Mouse (Mus musculus): ENCODE data around the gene Cmss1.

Gene Cmss1

DNA sequence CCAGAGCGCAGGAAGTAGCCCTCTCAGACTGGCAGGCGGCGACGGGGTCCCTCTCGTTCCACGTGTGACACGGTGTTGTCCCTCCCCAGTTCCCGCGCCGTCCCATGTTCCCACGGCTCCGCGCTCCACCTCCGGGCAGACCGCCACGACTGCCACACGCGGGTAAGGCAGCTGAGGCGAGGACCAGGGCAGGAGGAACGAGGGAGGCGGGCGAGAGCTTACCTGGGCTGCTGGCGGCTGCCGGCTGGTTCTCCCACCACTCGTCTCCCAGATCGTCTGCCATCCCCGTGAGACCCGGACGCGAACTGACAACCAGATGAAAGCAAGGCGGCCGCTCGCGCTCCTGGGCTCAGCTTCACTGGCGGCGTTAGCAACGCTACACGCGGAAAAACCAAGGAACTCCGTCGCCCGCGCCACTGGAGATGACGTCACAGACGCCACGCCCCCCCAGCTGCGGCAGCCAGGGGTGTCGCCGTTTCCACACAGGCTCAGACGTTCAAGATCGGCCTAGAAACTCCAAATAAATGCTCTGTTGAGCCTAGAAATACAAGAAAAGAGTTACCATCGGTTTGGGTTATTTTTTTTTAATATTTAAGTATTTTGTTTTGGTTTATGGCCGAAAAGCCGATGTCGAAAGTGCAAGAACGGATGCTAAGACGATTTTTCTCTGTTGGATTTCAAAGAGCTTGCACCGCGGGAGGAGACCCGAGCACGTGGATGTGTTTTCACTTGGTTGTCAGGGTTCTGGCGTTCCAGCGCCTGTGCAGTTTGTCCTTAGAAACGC is at the start of gene Cmss1:
TSS of gene Cmss1 (minus strand) at position 421 of the 784 bp plus-strand sequence.
- peak; percentile 94 for DNase-seq (ENCODE audit: low spot score)

DNA sequence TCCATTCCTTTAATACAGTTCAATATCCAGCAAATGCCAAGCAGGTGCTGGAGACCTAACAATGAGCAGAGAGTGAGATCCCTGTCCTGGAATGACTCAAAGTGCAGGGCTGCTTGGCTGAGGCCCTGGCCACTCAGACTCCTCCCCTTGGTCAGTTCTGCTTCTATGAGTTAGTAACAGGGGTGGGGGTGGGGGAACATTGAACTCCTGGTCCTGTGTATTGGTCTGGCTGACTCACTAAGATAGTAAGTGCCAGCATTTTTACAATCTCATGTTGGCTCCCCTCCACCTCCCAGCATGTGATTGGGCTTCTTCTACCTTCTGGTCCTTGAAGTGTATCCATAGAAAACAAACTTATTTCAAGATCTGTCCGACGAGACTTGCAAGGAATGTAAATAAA is 43.2 kb upstream of the Cmss1 start:
- DNase-seq (ENCODE audit: low spot score), result no peak

DNA sequence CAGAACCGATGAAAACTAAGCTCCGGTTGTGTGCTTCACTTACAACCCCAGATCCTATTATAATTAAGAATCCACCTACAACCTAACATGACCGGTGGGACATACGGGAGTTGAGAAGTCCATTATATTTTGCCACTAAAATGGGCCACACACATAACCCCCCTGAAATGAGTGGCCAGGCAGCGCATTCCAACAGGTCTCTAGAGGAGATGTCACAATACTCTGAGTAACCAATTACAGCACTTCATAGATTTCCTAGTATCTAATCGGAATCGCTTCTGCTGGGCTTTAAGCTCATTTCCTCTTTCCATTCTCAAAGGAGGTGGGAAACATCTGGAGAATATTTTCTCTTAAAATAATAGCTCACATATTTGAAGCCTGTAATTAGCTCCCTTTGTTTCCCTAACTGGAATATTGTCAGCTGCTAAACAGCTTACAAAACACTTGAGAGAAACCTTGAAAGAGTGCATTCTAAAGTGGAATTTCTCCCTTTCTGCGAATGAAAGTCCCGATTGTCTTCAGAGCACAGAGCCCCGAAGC is 34.8 kb upstream of the Cmss1 start:
- DNase-seq (ENCODE audit: low spot score), result no peak

DNA sequence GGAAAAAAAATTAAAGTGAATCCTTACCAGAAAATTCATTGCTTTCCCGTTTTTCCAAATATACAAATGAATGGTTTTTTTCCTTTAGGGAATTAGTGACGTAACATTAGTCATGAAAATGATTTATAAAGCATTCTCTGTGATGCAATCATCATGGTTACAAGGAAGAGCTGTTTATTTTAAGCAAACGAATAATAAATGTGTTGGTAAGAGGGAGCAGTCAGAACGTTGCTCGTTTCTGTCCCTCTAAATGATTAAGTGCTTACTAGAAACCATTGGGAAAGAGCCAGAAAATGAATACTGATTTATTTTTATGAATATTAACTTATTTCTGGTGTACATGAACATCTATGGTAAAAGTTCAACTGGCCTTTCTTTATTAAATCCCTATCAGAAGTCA is 28.1 kb upstream of the Cmss1 start:
- no peak for DNase-seq (ENCODE audit: low spot score)

DNA sequence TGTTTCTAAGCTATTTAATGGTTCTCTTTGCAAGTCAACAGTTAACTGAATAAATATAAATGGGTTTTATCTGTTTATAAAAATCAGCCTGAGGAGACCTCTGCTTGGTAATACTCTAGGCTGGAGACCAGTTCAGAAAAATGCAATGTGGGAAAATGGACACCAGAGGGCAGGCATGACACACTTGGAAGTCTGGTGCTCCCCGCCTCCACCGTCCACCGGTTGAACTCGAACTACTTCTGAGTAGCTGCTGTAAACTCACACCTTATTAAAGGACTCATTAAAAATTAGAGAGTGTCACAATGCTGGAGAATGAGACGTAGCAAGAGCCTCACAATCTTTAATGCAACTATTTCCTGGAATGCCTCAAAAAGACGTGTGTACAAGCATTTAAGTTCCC is 27.5 kb upstream of the Cmss1 start:
- DNase-seq (ENCODE audit: low spot score), result peak; percentile 88

DNA sequence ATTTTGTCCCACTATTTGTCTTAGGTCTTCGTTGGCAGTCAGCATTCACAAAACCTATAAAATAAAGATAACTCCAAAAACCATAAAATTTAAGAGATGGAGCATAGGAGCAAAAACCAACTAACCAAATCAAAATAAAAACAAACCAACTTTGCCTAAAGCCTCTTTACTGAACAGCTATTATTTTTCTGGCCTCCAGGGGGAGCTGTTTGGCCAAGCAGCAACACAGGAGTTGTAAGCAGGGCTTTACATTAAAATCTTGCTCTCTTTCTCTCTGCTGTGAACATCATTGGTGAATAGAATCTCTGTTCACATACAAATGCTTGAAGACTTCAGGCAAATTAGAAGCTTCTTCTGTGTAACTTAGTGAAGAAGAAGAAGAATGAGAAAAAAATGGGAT is 5.1 kb upstream of the Cmss1 start:
- DNase-seq (ENCODE audit: low spot score), result peak; percentile 48

DNA sequence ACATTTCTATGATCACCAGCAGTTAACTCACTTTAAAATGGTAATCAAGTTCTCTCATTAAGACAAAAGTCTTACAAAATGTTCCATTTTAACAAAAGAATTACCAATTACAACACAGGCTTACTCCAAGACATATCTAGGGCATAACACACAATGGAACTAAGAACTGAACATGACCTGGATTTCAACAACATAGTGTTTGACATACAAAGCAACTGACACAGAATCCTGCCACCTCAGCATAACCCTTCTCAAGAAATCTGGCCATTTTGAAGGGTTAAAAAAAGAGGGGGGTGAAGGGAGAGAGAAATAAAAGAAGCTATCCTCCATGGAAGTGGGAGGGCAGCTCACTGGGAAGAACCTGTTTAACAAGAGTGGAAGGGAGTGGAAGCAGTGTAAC is 5.6 kb downstream of the Cmss1 start:
- DNase-seq (ENCODE audit: low spot score), result no peak

DNA sequence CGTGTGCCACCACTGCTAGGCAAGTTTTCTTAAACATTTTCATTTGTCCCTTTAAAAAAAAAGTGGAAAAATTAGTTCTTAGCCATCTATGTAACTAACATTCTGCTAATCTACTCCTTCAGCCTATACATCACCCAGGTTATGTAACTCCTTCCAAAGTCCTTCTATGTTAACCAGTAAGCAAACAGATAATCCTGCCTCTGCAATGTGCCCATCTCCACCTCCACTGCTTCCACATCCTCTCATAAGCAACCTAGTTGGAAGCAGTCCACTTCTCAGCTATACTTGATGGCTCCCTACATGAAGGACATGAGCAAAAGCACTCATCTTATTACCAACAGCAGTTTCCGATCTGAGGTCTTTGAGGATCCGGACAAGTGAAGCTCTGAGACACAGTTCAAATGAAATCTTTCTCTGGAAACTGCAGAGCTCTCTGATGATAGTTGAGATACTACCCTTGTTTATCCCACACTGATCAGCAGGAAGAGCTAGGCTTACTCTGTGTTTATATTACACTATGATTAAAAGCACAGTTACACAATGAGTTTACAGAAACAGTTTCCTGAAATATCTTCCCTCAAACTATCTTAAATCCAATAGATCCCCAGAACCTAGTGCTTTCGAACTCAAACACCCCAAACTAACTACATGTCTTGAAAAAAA is 9.2 kb downstream of the Cmss1 start:
- DNase-seq (ENCODE audit: low spot score), result no peak

DNA sequence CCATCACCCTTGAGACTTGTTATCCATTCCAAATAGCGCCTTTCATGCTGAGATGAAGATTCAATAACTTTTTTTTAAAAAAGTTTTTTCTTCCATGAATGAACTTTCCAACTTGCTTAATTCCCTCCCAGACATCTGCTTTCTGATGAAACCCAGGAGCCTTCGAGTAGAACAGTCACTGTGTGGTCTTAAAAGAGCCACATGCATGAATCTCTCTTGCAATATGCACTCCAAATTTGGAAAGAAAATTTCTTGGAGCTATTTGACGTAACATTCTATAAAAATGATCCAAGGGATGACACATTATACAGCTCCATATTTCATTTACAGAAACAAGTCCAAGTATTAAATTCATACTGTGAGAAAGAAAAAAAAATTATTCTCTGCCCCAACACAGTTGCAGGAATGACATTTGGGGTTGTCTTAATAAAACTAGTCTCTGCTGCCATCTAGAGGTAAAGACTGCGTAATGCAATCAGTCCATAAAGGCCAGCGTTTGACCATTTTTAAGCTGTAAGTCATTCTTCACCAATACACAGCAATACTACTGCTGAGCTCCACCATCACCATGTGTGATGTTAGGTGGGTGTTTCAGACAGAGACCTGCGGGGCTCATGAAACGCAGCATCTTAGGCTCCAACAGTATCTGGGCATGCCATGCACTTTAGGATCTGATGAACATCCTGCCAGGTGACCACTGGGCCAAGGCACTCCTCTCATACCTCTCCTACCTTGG is 13.1 kb downstream of the Cmss1 start:
- DNase-seq (ENCODE audit: low spot score), result peak; percentile 73

DNA sequence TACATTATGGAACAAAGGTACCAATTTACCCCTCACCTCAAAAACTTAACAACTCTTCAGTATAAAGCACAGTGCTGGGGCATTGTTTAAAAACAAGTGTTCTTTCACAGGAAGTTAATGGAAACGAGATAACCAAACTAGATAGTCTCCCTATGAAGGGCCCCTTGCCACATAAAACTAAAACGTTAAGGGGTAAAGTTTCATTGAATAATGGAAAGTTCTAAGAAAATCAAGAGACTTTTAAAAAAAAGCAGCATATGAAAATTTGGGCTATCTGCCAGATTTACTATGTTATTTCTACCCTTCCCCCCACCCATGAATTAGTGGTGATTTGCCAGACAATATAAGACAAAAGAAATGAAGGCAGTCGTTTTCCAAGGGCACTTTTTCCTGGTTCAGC is 21.5 kb downstream of the Cmss1 start:
- DNase-seq (ENCODE audit: low spot score), result no peak

DNA sequence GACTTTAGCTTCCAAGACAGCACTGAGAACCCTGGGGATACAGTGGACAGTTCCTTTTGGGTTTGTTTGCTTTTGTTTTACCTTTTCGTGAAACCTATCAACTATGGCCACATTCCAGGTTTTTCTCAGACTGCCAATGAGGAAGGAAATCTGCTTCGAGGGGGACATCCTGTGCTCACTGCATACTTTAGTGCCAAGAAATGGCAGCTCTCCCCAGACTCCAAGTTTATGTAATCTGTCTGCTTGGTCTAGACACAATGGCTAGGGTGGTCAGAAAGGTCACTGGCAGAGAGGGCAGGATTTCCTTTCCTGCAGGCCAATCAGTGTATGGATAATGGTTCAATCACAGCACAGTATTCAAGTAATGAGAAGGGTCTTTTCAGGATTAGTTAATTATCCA is 24.7 kb downstream of the Cmss1 start:
- DNase-seq (ENCODE audit: low spot score), result peak; percentile 7

DNA sequence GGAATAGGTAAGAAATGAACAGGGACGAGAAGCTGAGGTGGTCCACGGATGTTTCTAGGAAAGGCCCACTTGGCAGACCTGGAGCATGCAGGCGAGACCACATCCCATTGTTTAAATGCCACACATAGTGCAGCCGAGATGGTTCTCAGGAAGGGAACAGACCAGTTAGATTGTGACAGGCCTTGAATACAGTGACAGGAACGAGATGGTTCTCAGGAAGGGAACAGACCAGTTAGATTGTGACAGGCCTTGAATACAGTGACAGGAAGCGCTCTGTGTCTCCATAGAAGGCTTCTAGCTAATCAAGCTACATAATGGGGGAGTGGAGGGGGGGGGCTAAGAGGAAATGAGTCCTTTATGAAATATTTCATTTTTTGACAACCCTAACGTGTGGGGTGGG is 26.6 kb downstream of the Cmss1 start:
- DNase-seq (ENCODE audit: low spot score), result no peak

DNA sequence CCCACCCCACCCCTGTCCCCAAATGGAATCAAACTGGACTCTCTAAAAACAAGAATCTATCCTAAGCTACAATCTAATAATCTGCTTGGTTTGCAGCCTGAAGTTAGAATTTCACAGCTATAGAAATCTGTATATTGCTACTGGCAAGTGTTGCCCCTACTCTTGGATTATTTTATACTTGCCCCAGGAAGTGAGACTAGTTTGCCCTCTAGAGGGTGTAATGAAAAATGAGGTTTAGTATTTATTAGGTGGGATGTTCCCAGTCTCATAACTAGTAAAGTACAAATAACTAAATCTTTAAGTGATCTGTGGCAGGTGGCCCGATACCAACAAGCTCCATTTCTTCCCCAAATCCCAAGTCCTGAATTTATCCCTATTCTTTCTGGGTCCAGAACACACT is 29.1 kb downstream of the Cmss1 start:
- no peak for DNase-seq (ENCODE audit: low spot score)

DNA sequence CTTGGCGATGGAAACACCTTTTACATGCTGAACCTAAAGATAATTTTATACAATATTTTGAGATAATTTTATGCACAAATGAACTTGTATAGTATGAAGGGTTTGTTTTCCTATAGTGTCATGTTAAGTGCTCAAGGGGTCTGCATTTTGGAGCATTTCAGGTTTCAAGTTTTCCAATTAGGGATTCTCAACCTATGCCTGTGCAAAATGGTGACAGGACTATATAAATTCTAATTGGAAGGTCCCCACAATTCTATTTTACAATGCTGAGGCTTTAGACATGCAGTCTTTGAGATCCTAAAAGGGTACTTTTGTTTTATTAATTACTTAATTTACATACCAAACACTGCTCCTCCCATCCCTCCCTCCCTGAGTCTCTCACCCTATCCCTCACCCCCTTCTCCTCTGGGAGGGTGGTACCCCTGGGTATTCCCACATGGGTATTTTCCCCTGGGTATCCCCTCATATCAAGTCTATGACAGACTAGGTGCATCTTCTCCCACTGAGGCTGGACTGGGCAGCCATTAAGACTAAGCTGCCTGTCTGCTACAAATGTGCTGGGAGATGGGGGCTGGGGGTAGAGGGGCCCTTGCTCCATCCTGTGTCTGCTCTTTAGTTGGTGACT is 30.8 kb downstream of the Cmss1 start:
- DNase-seq (ENCODE audit: low spot score), result no peak

DNA sequence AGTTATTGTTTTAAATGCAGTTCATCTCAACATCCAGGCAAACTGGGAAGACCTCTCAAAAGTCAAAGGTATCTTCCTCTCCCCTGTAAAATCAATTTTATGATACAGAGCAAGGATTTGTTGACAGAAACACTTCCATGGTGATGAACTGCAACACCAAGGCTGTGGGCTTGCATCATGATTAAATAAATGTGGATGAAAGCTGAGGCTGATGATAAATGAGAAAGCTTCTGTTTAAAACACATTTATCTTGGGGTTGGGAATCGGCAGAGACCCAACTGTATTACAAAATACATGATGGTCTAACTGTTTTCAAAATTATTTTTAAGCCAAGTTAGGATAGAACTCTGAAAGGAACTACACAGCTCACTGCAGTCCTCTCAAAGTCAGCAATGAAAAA is 32.8 kb downstream of the Cmss1 start:
- no peak for DNase-seq (ENCODE audit: low spot score)

DNA sequence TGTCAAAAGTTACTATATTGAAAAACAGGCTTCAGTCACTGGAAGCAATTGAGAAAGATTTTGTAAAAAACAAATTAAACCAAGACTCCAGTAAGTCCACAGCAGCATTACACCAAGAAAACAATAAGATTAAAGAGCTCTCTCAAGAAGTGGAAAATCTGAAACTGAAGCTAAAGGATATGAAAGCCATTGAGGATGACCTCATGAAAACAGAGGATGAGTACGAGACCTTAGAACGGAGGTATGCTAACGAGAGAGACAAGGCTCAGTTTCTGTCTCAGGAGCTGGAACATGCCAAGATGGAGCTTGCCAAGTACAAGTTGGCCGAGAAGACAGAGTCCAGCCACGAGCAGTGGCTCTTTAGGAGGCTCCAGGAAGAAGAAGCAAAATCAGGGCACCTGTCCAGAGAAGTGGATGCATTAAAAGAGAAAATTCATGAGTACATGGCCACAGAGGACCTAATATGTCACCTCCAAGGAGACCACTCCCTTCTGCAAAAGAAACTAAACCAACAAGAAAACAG is 35.8 kb downstream of the Cmss1 start:
- no peak for DNase-seq (ENCODE audit: low spot score)

DNA sequence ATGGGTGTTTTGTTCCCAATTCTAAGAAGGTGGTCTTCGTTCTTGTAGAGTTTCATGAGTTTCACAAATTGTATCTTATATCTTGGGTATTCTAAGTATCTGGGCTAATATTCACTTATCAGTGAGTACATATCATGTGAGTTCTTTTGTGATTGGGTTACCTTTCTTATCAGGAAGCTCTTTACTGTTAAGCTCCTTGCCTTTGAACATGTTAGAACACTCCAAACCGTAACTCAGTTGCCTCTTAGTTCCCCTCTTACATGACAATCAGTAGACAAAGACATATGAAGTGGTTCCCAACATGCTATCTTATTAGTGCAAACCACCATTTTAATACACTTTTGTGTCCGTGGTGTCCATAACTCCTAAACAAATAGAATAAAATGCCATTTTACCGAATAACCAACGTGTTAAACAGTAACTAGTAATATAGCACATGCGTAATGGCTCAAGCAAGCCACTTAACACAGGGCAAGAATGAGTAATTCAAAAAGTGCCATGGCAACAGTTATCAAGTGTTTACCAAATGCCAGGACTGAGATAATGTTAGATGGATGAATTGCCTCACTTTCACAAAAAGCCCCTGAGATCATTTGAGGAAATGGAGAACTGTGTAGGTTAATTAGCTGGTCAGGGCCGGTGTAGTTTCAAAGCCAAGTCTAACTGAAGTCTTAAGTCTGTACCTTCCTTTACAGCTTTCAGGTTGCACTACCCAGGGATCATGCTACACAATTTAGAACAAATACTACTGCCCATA is 37.8 kb downstream of the Cmss1 start:
- no peak for DNase-seq (ENCODE audit: low spot score)

DNA sequence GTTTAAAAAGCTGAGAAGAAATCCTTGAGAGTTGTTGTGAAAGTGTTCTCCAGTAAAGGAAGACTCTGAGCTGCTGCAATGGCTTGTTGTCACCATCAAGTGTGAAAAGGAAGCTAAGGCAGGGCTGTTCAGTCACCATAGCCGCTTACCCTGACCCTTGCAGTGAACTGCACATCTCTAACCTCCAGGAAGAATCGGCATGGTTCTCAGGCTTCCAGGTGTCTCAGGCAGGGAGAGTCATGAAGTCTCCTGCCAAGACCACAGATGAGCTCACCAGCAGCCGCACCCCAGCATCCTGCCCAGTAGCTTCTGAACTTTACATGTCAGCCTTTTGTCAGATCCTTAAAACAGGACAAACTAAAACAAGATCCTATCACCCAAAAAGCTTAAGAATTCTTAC is 40.4 kb downstream of the Cmss1 start:
- no peak for DNase-seq (ENCODE audit: low spot score)

DNA sequence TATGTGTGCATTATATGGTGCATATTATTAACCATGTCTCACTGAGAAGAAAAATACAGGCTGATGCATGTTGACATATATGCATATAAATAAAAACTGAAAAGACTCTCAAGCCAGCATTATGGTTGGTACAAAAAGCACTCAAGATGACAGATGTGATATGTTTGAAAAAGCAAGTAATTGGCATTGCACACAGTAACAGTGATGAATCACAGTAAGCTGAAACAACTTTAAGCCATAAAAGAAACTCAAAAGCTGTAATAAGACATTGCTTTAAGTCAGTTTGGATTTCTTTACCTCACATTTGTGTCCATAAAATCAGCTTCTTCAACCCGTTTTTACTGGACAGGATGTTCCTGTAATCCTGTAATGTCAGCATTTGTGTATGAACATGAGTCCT is 41.9 kb downstream of the Cmss1 start:
- DNase-seq (ENCODE audit: low spot score), result no peak

DNA sequence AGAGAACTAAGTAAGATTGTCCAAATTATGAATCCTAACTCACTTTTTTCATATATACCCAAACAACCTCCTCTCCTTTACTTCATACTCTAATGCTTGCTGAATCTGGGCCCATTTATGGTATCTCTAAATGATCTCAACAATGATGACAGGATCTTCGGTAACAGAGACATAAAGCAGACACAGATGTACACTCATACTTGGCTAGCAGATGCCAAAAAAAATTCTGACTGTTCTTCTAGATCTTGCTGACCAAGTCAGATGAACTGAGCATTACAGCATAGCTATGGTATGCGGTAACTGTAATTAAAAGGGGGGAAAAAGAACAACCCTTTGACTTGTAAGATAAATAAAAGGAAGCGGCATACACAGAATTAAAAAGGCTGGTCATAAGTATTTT is 43.2 kb downstream of the Cmss1 start:
- no peak for DNase-seq (ENCODE audit: low spot score)

DNA sequence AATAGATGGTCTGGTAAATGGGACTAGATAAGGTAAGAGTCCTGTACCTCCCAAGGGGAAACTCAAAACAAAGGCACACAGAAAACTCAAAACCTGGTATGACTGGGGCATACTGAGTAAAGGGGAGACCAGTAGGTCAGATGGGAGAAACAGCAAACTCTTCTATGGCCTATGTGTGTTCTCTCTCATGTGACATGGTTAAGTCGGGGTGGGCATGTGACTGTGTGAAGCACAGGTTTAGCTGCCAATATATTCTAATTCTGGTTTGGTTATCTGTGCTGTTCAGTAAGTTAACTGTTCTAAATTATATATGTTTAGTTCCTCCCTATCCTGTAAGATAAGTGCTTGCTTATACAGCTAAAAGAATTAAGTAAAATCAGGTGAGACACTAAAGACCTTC is 46.5 kb downstream of the Cmss1 start:
- no peak for DNase-seq (ENCODE audit: low spot score)

Measured in embryo, embryonic 10 days (tissue).